Mouse (Mus musculus) stomach, postnatal 0 days (tissue): ENCODE data around the gene Slc45a2.

Source experiments
- CTCF ChIP-seq: IDR thresholded peaks from 2 replicates; pipeline ENCODE4 v1.5.1; 2016; ENCODE audit warnings: antibody characterized with exemption, low read depth, mild to moderate bottlenecking, moderate library complexity
- EP300 ChIP-seq: optimal IDR thresholded peaks from 2 replicates; pipeline ENCODE3; 2016; ENCODE audit warnings: antibody characterized with exemption

- no peak for TF ChIP-seq CTCF
- TF ChIP-seq EP300 = no peak
These were observed 43.8 kb upstream of the Slc45a2 start for GRCm38 (mm10) chr15:10956706-10957105.
